Mouse (Mus musculus): ENCODE results near the gene Pdp2. TPM values are rescaled to one million over a fixed set of nuclear protein-coding genes. Genes with fewer than 3 reads are reported as not detected.

Pdp2 gene
- 2.4 and 2.9 TPM in 2 replicates for polyA plus RNA-seq (2012; rRNA removed)

DNA sequence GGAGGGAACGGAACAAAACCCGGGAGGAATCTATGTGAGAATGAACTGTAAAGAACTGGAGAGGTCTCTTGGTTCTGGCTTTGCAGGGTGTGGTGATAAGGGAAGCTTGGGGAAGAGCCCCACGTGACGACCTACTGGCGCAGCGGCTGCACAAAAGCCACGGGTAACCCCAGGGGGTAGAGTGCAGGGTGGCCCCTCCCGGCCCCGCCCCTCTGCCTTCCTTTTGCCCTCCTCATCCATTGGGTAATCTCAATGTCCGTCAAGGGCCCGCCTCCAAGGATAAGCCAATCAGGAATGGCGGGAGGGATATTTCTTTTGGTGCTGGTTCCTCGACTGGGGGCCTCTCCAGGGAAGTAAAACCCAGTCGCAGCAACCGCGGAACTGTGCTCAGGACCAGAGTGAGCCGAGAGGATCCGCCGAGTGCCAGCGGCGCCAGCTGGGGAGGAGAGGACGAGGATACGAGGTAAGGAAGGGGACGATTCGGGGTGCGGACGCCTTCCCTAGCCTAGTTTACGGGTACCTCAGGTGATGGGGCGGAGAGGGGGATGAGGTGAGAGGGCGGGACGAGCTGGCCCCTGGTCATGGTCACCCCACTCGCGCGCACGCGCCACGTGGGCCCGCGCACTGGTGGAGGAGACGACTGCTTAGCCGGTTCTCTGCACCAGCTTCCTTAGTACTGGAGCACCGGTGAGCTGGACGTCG is at the start of gene Pdp2:
Pdp2 (plus strand) TSS at position 319 of the 702 bp plus-strand sequence.
- Histone ChIP-seq H3K4me1 (ENCODE audit: control insufficient read depth, insufficient read depth, insufficient read length) (peaks cover 2% of the 10 kb centered on the region; the same call in 1 of the 2 replicates), H3K36me3 (ENCODE audit: control insufficient read depth, insufficient read depth, low read length) (peaks cover 8% of the 10 kb centered on the region), H3K4me3 (ENCODE audit: extremely low read depth, insufficient read depth, insufficient read length) (peak within 1 kb of the TSS; percentile 96), H3K27ac (ENCODE audit: insufficient read depth, low read length) (peak within 1 kb of the TSS; percentile 85), H3K27me3 (ENCODE audit: control insufficient read depth, insufficient read depth, low read length) (no peaks in the 10 kb centered on the region)
- WGBS, result 1% methylated on average over 44 of the region's 44 CpGs
- peak; percentile 87 to 88 for DNase-seq (ENCODE audit: low read depth in 1 of 2, low spot score in 2 of 2)
- peak; percentile 52 for TF ChIP-seq POLR2A (IDR thresholded peaks at IDR 0.05; ENCODE audit: low read depth, low read length)
- no peak for TF ChIP-seq CTCF (IDR thresholded peaks at IDR 0.05; ENCODE audit: extremely low read depth, insufficient read depth, insufficient read length, insufficient replicate concordance)

DNA sequence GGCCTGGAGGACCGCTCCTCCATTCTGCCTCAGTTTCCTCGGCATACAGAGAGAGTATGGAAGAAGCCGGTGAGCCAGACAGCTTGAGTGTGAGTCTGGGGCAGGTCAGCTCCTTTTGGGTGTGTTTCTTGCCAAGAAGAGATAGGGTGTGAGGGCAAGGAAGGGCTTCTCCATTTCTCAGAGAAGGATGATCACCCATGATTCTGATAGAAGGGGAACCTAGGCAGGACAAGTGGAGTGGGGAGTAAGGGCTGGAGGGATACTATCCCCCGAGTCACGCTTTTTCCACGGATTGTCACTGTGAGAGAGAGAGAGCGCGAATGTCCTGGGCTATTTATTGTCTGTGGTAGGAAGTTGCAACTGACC is 49.8 kb upstream of the Pdp2 start:
- no peak overlapping the region for H3K27ac ChIP-seq (ENCODE audit: insufficient read depth, low read length)
- H3K4me3 ChIP-seq (ENCODE audit: extremely low read depth, insufficient read depth, insufficient read length), result no peak overlapping the region
- H3K4me1 ChIP-seq (ENCODE audit: control insufficient read depth, insufficient read depth, insufficient read length), result peaks cover 9% of the 10 kb centered on the region
- peaks cover 20% of the 10 kb centered on the region for H3K27me3 ChIP-seq (ENCODE audit: control insufficient read depth, insufficient read depth, low read length)
- DNase-seq (ENCODE audit: low read depth in 1 of 2, low spot score in 2 of 2), result no peak
- no peak for TF ChIP-seq CTCF (IDR thresholded peaks at IDR 0.05; ENCODE audit: extremely low read depth, insufficient read depth, insufficient read length, insufficient replicate concordance)
- TF ChIP-seq POLR2A (IDR thresholded peaks at IDR 0.05; ENCODE audit: low read depth, low read length), result no peak
- 13% methylated on average over 8 of the region's 8 CpGs for WGBS
- no peaks in the 10 kb centered on the region for H3K36me3 ChIP-seq (ENCODE audit: control insufficient read depth, insufficient read depth, low read length)

DNA sequence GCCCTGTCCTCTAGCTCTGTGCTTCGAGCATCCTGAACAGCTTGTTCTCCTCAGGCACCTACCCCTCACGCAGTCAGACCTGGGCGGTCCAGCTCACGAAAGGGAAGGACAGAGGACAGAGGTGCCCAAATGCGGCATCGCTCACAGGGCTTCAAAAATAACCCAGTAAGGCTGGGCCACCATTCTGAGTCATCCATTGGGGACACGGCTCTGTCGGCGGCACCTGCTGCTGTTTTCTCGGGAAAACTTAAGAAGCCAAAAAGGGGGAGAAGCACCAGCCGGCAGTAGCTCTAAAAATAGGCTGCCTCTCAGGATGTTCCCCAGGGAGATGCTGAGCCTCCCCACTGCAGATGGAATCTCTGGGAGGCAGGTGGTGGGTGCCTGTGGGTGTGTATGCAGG is 49.1 kb upstream of the Pdp2 start:
- DNase-seq (ENCODE audit: low read depth in 1 of 2, low spot score in 2 of 2), result no peak
- 32% methylated on average over 11 of the region's 11 CpGs for WGBS

DNA sequence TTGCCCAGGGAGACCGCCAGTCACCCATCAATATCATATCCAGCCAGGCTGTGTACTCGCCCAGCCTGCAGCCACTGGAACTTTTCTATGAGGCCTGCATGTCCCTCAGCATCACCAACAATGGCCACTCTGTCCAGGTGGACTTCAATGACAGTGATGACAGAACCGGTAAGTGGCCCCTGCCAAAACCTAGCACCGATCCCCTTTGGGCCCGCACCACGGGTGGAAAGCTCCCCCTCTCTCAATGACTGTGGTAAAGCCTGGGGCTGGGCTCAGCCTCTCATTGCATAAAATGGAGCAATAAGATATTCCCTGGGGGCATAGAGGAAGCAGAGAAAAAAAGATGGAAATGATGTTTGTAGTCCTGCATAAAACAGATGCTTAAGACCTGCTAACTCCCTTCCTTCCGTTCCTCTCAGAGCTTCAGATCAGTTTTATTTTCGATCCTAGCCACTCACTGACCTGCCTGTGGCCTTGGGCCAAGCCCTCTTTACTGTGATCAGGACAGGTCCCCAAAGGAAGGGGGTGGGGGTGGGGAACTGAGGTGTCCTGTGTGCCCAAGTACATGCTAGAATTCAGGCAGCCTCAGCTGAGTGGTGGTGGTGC is 47.7 kb upstream of the Pdp2 start:
- no peak for DNase-seq (ENCODE audit: low read depth in 1 of 2, low spot score in 2 of 2)
- TF ChIP-seq CTCF (IDR thresholded peaks at IDR 0.05; ENCODE audit: extremely low read depth, insufficient read depth, insufficient read length, insufficient replicate concordance) (no peak), POLR2A (IDR thresholded peaks at IDR 0.05; ENCODE audit: low read depth, low read length) (no peak)
- H3K27me3 ChIP-seq (ENCODE audit: control insufficient read depth, insufficient read depth, low read length), result peaks cover 20% of the 10 kb centered on the region

More for the DNA sequence above, 49.1 kb upstream of the Pdp2 start:
- Histone ChIP-seq H3K4me1 (ENCODE audit: control insufficient read depth, insufficient read depth, insufficient read length) (peaks cover 9% of the 10 kb centered on the region), H3K27me3 (ENCODE audit: control insufficient read depth, insufficient read depth, low read length) (peaks cover 20% of the 10 kb centered on the region), H3K4me3 (ENCODE audit: extremely low read depth, insufficient read depth, insufficient read length) (no peak overlapping the region), H3K36me3 (ENCODE audit: control insufficient read depth, insufficient read depth, low read length) (no peaks in the 10 kb centered on the region), H3K27ac (ENCODE audit: insufficient read depth, low read length) (no peak overlapping the region)
- TF ChIP-seq CTCF (IDR thresholded peaks at IDR 0.05; ENCODE audit: extremely low read depth, insufficient read depth, insufficient read length, insufficient replicate concordance) (no peak), POLR2A (IDR thresholded peaks at IDR 0.05; ENCODE audit: low read depth, low read length) (no peak)

DNA sequence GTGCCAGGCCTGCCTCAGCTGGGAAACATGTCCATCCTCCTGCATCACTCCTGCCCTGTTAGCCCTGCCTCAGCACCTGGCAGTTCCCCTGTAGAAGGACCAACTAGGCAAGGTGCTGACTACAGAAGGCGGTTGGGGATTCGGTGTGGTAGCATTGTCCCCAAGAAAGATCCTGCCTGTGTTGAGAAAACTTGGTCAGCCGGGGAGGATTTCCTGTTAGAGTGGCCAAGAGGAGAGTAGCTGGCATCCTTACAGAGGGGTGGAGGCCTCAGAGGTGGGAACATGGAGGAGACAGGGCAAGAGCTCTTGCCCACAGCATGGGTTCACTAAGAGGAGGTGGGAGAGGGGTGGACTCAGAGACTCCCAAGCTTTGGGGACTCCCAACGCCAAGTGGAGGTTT is 36.1 kb upstream of the Pdp2 start:
- no peak for DNase-seq (ENCODE audit: low read depth in 1 of 2, low spot score in 2 of 2)
- TF ChIP-seq POLR2A (IDR thresholded peaks at IDR 0.05; ENCODE audit: low read depth, low read length) (no peak), CTCF (IDR thresholded peaks at IDR 0.05; ENCODE audit: extremely low read depth, insufficient read depth, insufficient read length, insufficient replicate concordance) (no peak)
- Histone ChIP-seq H3K4me3 (ENCODE audit: extremely low read depth, insufficient read depth, insufficient read length) (no peak overlapping the region), H3K27me3 (ENCODE audit: control insufficient read depth, insufficient read depth, low read length) (no peaks in the 10 kb centered on the region), H3K36me3 (ENCODE audit: control insufficient read depth, insufficient read depth, low read length) (no peaks in the 10 kb centered on the region), H3K4me1 (ENCODE audit: control insufficient read depth, insufficient read depth, insufficient read length) (no peaks in the 10 kb centered on the region), H3K27ac (ENCODE audit: insufficient read depth, low read length) (no peak overlapping the region)
- WGBS, result 82% methylated on average over 4 of the region's 4 CpGs

More for the DNA sequence above, 47.7 kb upstream of the Pdp2 start:
- Histone ChIP-seq H3K4me3 (ENCODE audit: extremely low read depth, insufficient read depth, insufficient read length) (no peak overlapping the region), H3K36me3 (ENCODE audit: control insufficient read depth, insufficient read depth, low read length) (no peaks in the 10 kb centered on the region), H3K4me1 (ENCODE audit: control insufficient read depth, insufficient read depth, insufficient read length) (peaks cover 9% of the 10 kb centered on the region), H3K27ac (ENCODE audit: insufficient read depth, low read length) (no peak overlapping the region)
- 85% methylated on average over 8 of the region's 8 CpGs for WGBS

DNA sequence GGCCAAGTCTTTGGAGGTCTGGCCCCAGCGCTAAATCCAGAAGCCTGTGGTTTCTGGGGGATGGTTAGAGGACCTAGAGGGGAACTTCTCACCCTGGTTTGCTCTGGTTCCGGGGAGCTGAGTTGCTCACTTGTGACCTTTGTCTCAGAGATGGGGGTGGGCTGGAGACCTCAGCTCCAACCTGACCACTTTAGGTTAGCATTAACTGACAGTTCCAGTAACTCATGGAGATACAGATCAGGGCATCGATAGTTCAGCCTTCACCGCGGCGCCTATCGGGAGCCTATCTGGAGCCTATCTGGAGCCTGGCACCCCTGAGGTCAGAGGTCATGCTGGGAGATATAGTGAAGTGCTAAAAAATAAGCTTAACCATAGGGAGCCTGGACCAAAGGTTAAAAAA is 34.0 kb upstream of the Pdp2 start:
- no peaks in the 10 kb centered on the region for H3K27me3 ChIP-seq (ENCODE audit: control insufficient read depth, insufficient read depth, low read length)
- H3K27ac ChIP-seq (ENCODE audit: insufficient read depth, low read length), result no peak overlapping the region
- WGBS, result 66% methylated on average over 7 of the region's 7 CpGs
- TF ChIP-seq CTCF (IDR thresholded peaks at IDR 0.05; ENCODE audit: extremely low read depth, insufficient read depth, insufficient read length, insufficient replicate concordance) (no peak), POLR2A (IDR thresholded peaks at IDR 0.05; ENCODE audit: low read depth, low read length) (no peak)
- H3K36me3 ChIP-seq (ENCODE audit: control insufficient read depth, insufficient read depth, low read length), result no peaks in the 10 kb centered on the region
- no peaks in the 10 kb centered on the region for H3K4me1 ChIP-seq (ENCODE audit: control insufficient read depth, insufficient read depth, insufficient read length)
- no peak overlapping the region for H3K4me3 ChIP-seq (ENCODE audit: extremely low read depth, insufficient read depth, insufficient read length)
- DNase-seq (ENCODE audit: low read depth in 1 of 2, low spot score in 2 of 2), result no peak

DNA sequence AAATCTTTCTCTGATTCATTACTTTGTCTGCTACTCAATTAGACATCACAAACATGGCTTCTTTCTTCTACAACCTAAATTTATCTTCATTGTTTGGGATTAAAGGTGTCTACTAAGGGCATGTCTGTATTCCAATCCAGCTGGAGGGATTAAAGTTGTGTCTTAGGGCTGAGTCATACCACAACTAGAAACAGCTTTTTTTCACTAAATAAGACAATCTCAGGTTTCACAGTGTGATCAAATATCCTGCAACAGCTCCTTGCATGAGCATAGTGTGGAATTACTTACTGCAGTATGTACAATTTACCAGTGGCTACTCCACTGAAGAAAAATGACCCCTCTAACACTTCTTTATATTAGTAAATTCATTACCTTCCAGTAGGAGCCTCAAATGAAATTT is 30.5 kb upstream of the Pdp2 start:
- Histone ChIP-seq H3K27ac (ENCODE audit: insufficient read depth, low read length) (no peak overlapping the region), H3K36me3 (ENCODE audit: control insufficient read depth, insufficient read depth, low read length) (no peaks in the 10 kb centered on the region), H3K4me1 (ENCODE audit: control insufficient read depth, insufficient read depth, insufficient read length) (no peaks in the 10 kb centered on the region), H3K4me3 (ENCODE audit: extremely low read depth, insufficient read depth, insufficient read length) (no peak overlapping the region), H3K27me3 (ENCODE audit: control insufficient read depth, insufficient read depth, low read length) (no peaks in the 10 kb centered on the region)
- DNase-seq (ENCODE audit: low read depth in 1 of 2, low spot score in 2 of 2), result no peak
- TF ChIP-seq CTCF (IDR thresholded peaks at IDR 0.05; ENCODE audit: extremely low read depth, insufficient read depth, insufficient read length, insufficient replicate concordance) (no peak), POLR2A (IDR thresholded peaks at IDR 0.05; ENCODE audit: low read depth, low read length) (no peak)
